Mouse (Mus musculus) adrenal gland, adult 8-10 months (tissue): ENCODE measurements around the gene Actg1. TPM values are rescaled to one million over a fixed set of nuclear protein-coding genes. Genes with fewer than 3 reads are reported as not detected.
"Not testable (repeated sequence)": the region's sequence is repeated elsewhere in the genome, so short reads cannot be mapped to it uniquely, and the experiment has no call there.

Experiments
- DNase-seq: peaks from one replicate; pipeline ENCODE4 v3.0.0; 2022
- total RNA-seq, 4 experiments: library from RNA; stranded (reverse); gene quantifications; 2 replicates each; pipeline ENCODE4 v1.2.4; 2022

The Actg1 gene
- total RNA-seq, 4 experiments from 2014 or later, result 1,100 to 1,474 (median 1,219) TPM

DNA sequence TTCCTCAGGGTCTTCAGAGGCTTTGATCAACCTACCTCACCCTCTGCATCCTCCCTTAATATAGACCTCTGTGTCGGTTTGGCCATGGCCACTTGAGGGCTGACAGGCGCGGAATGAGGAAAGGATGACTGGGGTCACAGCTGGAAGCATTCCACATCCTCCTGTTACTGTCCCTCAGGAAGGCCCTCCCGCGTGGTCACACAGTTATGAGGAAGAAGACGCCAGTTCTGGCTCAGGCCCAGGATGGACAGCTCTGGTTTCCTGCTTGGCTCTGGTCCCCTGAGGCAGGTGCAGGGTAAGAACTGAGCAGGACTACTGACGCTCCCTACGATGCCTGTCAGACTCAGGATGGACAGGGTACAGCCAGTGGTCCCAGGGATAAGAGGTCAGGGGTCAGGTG lies 11.7 kb upstream of the Actg1 start:
- no peak for DNase-seq

DNA sequence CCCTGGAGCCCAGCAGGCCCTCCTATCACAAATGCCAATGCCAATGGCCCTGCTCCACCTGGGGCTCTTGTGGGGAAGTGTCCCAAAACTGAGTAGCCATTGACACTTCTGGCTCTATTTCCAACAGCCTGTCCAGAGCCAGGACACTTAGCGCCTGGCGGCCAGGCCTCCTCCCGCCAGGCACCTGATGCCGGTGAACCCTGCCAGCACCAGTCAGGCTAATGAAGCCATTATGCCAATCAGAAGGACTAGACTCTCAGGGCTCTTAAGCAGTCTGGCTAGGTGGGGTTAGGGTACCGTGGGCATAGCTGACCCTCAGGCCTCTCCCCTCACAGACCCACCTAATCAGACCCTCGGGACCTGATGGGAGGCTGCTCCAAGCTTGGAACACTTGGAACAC lies 11.0 kb upstream of the Actg1 start:
- DNase-seq, result no peak

DNA sequence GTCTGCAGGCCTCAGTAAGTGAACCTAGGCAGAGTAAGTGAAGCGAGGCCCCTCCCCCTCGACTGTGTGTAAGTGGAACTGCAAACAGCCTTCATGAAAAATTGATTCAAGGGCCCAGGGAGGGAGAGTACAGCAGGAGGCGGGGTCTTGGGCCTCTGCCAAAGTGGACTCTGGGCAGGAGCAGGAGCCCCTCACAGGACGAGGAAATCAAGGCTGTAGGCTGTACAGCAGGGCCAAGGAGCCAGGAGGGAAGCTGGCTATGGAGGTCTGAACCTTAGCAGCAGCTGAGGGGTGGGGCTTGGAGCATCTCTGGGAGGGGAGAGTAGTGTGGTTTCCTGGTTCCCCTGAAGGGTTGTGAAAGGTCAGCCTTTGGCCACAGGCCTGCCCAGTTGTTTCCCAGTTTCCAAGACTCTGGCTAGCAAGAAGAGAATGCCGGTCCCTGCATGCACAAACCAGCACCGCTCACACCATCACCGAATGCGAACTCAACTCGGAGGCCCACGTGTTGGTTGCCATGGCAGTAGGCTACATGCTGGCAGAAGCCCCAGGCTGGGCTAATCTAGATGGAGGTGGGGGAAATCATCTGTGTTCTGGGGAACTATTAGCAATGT lies 9.6 kb upstream of the Actg1 start:
- no peak for DNase-seq

DNA sequence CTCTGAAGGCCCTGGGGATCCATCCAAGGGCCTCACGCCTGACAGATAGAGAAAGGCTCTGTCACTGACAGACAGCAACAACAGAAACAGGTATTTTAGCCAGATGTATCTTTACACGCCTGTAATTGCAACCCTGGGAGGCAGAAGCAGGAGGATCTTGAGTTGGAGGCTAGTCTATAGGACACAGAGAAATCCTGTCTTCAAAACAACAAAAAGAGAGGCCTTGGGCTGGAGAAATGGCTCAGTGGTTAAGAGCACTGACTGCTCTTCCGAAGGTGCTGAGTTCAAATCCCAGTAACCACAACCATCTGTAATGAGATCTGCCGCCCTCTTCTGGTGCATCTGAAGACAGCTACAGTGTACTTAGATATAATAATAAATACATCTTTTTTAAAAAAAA lies 8.6 kb upstream of the Actg1 start:
- no peak for DNase-seq

DNA sequence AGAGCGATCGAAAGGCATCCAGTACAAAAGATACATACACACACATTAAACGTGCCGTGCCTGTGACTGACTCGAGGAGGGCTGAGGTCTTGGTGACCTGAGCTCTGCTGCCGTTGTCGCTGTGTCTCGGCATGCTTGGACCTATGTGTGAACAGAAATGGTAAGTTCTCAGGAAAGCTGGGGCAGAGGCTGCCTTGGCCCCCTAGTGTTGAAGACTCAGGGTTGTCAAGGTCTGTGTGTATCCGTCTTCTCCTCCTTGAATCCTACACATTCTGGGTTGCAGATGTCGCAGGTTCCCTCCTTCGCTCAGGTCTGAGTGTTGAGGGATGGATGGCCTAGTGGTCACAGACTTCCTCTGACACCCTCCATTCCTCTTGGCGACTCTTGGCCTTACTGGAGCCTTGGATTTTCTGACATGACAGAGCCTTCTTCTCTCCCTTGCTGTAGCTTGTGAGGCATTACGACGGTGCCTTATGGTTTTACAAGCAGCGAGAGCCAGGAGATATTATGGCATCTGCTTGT lies 8.0 kb upstream of the Actg1 start:
- DNase-seq, result no peak

DNA sequence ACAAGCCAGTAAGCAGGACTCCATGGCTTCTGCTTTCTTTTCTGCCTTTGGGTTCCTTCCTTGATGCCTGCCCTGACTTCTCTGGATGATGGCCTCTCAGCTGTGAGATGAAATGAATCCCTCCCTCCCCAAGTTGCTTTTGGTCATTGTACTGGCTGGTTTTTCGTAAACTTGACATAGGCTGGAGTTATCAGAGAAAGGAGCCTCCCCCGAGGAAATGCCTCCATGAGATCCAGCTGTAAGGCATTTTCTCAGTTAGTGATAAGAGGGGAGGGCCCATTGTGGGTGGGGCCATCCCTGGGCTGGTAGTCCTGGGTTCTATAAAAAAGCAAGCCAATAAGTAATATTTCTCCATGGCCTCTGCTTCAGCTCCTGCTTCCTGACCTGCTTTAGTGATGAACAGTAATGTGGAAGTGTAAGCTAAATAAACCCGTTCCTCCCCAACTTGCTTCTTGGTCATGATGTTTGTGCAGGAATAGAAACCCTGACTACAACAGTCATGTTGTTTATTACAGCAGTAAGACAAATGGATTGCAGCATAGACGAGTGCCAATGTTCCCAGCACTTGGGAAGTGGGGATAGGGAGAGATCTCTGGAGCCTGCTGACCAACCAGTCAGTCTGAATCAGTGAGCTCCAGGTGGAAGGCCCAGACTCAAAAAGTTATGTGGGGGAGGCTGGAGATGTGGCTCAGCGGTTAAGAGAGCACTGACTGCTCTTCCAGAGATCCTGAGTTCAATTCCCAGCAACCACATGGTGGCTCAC lies 7.1 kb upstream of the Actg1 start:
- no peak for DNase-seq

DNA sequence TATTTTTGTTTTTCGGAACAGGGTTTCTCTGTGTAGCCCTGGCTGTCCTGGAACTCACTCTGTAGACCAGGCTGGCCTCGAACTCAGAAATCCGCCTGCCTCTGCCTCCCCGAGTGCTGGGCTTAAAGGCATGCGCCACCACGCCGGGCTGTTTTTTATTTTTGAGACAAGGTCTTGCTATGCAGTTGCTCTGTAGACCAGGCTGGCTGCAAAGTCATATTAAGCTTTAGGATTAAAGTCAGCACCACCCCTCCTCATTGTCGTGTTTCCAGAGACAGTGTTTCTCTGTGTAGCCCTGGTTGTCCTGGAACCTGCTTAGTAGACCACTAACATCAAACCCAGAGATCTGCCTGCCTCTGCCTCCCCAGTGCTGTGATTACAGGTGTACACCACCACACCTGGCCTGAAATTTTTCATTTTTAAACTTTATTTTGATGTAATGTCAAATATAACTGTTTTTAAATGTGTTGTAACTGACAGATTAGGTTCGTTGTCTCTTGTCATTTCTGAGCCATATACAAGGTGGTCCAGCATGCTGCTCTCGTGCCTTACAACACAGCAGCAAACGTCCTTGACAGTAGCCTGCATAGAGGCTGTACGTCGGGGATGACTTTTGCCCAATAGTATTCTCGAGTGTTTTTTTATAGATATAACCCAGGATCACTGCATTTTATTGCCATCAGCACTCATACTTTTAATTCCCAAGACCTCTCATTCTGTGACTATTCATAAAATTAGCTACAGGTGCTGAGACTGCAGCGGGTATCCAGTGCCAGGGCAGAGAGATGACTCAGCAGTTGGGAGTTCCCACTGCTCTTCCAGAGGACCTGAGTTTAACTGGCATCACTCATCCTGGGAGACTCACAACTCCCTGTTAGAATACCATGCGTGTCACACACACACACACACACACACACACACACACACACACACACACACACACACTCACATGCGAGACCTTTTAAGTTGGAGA lies 6.2 kb upstream of the Actg1 start:
- peak; percentile 27 for DNase-seq

DNA sequence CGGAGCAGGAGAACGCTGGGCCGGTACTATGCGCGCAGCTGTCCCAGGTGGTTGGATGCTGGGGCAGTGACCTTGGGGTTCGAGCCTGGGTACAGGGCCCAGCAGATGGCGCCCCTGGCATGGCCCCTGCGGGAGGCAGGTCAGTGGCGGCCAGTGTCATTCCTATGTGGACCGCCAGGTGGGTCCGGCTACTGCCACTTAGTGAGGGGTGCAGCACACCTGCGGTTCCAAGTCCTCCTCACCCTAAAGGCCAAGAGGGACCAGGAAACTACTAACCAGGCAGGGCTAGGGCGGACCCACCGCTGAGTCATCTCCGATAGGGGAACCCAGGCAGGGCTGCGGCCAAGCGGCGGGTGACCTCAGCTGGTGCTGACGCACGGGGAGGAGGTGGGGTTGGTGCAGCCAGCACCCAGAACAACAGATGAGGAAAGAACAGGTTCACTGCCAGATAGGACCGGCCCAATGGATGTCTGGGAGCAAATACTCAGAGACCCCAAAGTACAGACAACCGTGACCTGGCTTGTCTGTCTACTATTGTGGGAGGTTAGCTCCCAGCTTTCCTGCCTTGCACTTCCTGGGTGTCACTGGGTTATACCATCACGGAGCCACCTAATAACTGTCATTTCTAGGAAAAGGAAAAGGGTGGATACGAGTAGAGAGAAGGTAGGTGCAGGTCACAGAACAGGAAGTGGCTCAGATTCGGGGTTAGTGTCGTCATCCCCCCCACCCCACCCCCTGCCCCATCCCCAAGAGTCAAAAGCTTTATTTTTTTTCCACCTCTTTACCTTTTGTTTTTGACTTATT lies 5.4 kb upstream of the Actg1 start:
- DNase-seq, result peak; percentile 92

DNA sequence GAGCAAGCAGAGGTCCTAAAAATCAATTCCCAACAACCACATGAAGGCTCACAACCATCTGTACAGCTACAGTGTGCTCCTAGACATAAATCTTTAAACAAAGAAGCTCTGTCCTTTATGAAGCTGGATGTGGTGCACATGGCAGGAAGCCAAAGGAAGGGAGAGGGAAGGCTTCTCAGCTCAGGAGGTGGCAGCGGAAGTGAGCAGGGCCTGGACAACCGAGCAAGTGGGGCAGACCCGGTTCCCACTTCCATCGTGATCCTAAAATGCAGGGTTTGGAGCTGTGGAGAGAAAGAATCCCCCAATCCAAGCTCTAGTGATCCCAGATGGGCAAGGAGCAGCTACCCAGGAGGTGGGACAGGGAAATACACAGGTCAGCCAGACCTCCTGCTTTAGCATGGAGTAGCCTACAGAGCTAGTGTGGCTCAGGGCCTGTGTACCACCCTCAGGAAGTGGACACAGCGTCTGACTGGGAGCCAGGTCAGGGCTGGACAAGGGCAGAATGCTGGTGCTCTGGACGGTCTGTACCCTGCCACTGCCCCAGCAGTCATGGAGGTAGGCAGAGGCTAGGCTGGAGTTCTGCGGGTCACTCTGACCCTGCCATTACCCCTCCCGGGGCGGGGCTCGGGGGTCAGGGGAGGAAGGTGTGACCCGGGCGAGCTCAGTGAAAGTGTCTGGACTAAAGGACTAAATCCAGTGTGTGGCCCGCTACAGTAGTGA lies 4.4 kb upstream of the Actg1 start:
- DNase-seq, result peak; percentile 34

DNA sequence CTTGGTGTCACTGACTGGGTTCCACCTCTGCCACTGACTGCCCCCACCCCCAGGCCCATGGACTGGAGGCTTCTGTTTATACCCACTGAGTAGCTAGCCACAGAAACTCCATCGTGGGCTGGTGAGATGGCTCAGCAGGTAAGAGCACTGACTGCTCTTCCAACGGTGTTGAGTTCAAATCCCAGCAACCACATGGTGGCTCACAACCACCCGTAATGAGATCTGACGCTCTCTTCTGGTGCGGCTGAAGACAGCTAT lies 3.7 kb upstream of the Actg1 start:
- peak; percentile 30 for DNase-seq

DNA sequence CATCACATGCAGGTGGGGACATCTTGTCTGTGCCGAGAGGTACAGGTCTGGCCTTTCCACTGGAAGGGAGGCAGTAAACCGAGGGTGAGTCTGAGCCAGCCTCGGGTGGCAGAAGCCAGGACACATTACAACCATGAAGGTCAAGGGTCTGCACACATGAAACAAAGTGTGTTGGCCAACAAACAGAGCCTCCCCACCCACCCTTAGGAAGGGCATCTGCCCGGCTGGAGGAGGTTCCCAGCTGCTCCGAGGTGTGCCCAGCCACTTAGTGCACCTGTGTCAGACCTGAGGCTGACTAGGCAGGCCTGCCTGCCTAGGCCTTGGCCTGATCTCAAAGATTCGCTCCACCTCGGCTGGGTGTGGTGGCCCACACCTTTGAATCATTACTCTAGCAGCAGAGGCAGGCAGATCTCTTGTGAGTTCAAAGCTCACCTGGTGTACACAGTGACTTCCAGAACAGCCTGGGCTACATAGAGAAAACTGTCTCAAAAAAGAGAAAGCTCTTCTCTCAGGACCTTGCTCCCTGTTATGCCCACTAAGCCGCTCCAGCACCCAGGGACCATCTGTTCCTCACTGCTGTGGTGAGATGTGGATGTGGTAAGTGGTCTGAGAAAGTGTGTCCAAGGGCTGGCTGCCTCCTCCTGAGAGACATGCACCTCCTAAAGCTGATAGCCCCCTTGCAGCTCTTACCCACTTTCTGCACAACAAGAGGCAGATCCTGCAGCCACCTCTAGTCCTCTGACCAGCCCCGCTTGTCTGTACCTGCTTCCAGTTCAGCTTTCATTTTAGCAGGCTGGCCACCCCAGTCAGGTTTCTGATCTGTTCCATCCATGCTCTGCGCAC lies 3.1 kb upstream of the Actg1 start:
- peak; percentile 29 for DNase-seq

DNA sequence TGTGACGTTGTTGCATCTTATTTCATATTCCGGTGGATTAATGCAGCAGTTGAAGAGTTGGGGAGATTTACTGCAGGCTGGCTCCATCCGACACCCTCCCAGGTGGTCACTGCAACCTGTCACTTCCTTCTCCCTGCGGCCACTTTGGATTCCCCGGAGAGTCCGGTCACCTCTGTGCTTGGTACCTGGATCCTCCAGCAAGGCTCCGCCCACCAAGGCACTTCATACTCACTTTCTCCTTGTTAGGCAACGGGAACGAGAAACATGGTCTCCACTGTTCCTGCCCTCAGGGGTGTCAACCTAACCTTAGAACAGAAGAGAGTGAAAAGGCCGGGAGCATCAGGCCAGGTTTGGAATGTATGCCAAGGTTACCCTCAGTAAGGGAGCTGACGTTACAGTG lies 2.4 kb upstream of the Actg1 start:
- peak; percentile 56 for DNase-seq

DNA sequence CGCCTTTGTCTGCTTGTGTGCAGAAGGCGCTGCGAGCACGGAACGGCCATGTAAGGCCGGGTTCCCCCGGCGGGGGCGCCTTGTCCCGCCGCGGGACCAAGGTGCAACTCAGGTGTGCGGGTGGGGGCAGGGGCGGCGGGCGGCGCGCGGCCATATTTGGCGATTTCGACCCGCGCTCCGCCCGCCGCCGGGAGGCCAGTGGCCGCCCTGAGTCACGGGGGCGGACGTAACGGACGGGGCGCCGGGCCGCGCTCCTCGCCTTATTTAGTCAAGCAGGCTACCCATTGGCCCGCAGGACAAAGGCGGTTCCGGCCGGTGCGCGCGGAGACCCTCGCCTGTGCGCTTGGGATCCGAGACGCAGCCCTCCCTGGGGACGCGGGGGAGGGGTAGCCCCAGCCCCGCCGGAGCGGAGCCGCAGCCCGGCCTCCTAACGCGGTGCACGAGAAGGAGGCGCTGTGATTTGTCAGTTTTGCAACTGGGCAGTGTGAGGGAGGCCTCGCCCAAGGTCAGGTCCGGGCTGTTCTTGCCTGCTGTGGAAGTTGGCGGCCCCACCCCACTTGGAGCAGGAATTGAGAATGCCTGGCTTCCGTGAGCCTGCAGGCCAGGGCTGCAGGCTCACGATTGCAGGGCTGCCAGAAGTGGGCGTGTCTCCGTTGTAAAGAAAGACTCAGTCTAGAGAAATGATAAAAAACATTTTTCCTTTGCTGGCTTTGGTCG lies 1.8 kb upstream of the Actg1 start:
- peak; percentile 87 for DNase-seq

DNA sequence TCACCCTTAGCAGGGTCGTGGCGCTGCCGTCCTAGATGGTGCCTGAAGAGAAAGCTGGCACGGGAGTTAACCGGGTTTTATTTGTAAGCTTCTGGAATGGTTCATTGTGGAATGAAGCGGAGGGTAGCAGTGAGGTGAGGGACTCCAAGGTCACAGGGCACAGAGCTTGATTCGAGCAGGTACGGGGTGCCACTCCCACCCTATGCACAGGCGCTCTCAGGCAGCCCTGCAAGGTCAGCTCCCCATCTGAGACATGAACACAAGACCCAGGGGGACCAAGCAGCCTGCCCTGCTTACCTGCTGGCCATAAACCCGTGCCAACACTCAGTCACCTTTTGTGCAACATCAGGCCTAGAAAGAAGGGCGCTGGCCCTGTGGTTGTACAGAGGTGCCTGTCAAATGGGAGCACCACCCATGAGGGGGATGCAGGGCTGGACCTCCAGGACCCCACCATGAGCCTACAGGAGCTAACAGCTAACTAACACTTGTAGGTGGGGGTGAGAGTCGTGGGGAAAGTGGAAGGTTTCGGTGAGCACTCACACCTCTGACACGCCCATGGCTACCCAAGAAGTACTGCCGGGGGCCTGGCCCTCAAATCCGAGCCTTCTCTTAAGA lies 1.1 kb upstream of the Actg1 start:
- DNase-seq, result peak; percentile 47

DNA sequence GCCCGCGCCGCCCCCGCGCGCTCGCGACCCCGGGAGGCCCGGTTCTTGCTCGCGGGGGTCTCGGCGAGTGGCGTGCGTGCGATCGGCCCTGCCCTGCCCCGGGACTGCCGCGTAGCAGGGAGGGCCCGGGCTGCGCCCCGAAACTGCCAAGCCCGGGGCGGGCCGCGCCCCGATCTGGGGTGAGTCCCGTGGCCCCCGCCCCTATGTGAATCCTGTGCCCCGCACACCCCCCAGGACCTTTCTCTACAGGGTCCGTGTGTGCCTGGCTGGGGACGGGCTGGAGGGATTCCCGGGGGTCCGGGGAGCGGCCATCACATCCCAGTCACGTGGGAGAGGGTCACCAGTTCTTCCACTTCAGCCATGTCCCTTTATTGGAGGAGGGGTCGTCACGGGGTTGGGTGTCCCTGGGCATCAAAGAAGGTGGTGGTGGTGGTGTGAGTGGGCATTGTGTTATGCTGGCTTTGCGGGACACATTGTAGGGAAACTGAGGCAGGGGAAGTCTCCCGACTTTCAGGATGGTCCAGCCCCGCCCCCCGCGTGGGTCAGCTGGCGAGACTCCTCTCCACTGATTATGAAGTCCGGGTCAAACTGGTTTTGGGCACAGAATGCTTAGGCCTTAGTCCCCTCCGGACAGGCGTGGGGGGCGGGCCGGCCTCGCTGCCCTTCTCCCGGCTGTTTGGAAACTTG lies 485 bp upstream of the Actg1 start:
- DNase-seq, result peak; percentile 75

DNA sequence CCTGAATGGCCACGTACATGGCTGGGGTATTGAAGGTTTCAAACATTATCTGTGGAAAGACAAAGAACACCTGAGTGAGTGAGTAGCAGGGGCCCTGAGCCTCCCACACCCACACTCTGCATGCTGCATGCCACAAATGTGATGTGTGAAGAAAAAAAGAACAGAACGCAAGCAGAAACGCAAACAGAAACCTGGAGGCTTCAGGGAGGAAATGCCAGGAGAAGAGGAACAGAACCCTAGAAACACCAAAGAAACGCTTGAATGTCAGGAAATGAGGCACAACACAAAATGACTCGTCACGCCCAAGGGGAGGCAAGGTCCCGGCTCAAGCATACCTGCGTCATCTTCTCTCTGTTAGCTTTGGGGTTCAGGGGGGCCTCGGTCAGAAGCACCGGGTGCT lies 1.0 kb downstream of the Actg1 start:
- no peak for DNase-seq

DNA sequence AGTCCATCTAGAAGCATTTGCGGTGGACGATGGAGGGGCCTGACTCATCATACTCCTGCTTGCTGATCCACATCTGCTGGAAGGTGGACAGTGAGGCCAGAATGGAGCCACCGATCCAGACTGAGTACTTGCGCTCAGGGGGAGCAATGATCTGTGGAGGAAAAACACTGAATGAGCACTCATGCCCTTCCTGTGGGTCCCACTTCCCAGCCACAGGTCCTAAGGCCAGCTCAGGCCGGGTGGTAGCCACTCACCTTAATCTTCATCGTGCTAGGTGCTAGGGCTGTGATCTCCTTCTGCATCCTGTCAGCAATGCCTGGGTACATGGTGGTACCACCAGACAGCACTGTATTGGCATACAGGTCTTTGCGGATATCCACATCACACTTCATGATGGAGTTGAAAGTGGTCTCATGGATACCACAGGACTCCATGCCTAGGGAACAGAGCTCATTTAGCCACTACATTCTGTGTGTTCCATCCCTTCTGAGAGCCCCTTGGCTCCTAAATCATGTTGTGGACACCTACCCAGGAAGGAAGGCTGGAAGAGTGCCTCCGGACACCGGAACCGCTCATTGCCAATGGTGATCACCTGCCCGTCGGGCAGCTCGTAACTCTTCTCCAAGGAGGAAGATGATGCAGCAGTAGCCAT lies 1.8 kb downstream of the Actg1 start:
- not testable (repeated sequence) for DNase-seq

DNA sequence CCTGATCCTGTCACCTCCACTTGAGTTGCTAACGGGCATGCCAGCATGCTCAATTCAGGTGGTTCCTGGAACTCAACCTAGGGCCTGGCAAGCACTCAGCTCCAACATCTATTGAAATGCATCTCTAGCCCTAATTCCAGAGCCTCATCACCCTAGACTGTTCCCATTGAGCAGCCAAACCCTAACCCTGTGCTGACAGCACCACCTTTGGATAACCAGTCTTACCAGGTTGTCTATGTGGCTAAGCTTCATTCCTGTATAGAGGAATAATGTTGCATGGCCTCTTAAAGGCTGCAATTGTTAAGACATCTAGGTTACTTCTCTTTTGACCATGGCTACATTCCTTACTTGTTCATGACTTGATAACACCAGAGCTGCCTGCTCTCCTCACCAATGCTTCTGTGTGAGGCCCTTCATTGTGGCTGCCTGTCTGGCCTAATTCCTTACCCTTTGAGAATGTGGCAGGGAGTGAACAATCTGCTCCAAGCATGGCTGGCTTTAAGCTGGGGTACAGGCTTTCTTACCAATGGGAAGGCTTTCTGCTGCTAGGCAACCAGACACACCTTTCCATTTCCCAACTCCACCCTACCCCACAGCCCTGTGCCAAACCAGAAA lies 3.2 kb downstream of the Actg1 start:
- no peak for DNase-seq
